Mouse (Mus musculus) hematopoietic stem cell, adult 5-6 weeks (primary cell): ENCODE data around the gene Cdh7. TPM values are rescaled to one million over a fixed set of nuclear protein-coding genes. Genes with fewer than 3 reads are reported as not detected.

Source experiments
- ATAC-seq, 2 experiments: fragments of 125-278 bp in 1 of 2; replicated peaks in 1 of 2; 2 replicates each; pipeline ENCODE4 v1.8.0; 2016 to 2017; ENCODE audit warnings: inconsistent platforms in 2 of 2, mild to moderate bottlenecking in 2 of 2, moderate number of reproducible peaks in 2 of 2, low read depth in 1 of 2, moderate TSS enrichment in 1 of 2; ENCODE audit not compliant: low FRiP score in 2 of 2, poor library complexity in 2 of 2, severe bottlenecking in 2 of 2, insufficient read depth in 1 of 2, low TSS enrichment in 1 of 2
- total RNA-seq: library from RNA; stranded (forward); fragments of 172-1452, 232-1000 nt; gene quantifications from 2 replicates; pipeline ENCODE4 v1.2.3, GENCODE M21; 2017

Gene Cdh7
- not detected in 2 replicates for total RNA-seq

DNA sequence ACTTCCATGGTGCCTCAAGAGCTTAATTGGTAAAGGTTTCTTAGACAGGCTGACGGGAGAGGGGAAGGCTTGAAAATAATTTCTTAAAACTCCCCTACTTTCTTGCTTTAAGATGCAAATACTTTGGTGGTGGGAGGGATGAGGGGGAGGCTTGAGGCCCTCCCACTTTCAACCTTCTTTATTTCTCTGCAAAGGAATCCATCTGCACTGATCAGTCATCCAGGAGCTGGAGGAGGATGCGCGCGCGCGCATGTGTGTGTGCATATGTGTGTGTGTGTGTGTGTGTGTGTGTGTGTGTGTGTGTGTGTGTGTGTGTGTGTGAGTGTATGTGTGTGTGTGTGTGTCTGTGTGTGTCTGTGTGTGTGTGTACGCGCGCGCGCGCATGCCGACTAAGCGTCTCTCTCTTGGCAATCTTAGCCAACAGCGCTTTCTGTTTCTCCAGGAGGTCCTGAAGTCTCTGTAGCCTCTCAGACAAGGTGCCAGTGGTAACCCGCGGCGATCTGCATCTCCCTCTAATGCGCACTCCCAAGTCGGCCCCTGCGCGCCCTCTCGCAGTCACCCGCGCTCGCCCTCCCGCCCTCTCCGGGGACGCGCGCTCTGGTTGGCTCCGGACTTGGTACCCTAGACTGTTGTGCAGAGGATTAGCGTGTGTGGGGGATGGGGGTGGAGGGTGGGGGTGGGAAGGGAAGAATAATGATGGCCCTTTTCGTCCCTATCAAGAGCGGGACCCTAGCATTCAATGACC is at the start of gene Cdh7:
Cdh7 (plus strand) TSS at position 368 of the 745 bp plus-strand sequence.
- ATAC-seq: no peak

DNA sequence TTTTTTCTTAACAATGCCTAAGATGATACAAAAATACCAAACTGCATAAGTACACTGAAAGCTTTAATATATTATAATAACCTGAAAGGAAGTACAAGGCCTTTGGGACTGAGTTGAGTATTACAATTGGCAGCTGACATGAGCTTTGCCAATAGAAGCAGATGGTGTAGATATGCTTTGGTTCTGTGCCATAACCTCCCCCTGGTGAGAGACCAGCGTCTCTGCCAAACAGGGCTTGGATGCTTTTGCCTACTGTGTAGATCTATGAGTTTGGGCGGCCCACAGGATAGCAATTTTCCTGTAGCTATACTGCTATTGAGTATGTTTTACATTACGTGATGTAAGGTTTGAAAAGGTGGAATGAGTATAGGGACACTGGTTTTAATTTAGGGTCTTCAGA is 49.6 kb upstream of the Cdh7 start:
- no peak for ATAC-seq

DNA sequence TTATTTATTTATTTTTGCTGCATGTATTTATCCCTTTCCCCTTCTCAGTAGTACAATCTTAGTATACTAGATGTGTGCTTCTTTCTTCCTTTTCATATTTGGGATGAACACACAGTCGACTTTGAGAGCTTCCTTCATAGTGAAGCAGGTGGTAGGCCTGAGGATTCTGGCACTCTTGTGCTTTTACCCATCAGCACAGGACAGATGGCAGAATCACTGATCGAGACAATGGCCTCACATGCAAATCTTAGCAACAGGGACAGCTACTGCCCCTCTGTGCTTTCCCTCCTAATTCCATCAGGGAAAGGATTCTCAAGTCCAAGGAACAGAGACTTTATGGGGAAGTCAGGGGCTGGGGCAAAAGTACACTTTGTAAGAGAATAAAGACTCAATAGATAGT is 33.7 kb upstream of the Cdh7 start:
- ATAC-seq: no peak

DNA sequence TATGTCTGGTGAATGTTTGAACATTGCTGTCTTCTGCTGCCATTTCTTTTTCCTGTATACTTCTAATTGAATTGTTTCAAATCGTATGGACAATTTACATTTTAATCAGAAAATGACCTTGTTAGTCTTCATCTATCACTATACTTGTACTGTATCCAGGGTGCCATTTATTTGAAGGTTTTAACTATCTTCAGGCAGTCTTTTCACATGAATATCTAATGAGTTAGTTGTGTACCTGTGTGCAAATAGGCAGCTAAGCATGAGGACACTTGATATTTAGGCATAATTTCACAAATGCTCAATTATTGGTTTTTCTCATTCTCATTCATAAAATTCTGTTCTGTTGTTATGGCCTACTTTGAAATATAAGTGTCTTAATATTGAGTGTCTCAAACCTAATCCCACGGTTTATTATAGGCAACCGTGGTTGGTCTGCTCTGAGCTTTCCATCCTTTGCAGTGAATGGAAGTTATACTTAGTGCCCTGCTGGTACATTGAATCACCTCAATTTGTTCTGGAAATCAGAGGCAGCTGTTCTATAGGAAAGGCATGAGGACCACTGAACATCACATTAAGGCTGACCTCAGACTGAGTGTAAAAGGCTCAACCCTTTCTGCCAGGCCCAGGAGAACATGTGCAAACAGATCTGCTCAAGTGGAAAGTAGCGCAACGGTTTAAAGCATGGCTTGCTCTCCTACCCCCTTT is 10.4 kb upstream of the Cdh7 start:
- no peak for ATAC-seq

DNA sequence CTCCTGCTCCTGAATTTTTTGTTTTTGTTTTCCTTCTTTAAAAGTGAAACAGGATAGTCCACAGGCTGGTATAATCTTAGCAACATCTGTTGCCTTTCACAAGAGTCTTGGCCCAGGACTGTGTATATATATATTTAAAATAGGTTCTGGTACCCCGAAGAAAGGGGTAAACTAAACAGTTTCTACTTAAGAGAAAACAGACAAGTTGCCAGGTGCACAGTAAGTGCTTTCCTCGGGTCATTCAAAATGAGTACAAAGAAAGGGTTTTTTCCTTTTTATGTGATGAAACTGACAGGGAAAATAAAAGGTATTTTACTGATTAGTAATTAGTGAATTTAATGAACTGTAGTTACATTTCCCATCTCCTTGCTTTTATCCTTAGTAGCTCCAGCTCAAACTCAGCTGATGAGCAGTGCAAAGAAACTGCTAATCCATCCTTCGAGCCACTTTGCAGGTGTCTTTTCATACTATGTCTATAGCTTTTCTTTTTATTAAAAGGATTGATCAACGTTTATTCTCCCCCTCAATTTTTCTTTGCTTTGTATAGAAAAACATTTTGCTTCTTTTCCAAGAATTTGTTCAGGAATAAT is 9.7 kb upstream of the Cdh7 start:
- ATAC-seq: no peak

DNA sequence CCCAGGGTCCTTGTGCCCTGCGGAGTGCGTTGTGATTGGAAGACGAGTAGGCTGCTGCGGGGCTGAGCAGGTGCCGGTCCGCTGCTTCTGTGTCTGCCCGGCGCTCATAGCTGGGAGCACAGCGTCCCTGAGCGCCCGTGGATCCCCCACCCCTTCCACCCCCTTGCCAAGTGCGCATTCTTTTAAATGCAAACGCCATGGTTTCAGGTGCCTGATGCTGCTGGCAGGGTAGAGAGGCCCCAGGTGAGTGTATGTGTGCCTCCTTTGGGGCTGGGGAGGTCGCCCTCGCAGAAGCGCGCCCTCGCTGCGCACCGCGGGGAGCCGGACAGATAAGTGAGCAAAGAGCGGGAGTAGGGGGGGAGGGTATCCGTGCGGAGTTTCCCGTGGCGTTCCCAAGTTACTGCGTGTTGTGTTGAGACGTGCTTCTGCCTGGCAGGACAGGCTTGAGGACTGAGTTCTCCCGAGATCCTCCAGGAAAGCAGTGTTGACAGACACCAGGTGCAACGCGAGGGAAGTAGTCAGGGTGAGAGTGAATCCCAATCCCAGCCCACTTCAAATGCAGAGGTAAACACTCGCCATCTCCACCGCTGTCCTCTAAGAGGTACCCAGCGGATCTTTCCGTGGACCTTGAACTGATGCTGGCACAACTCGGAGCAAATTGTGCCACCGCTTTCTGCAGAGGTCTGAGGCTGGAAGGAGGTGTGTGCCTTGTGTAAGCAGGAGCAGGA is 742 bp downstream of the Cdh7 start:
- ATAC-seq: no peak

DNA sequence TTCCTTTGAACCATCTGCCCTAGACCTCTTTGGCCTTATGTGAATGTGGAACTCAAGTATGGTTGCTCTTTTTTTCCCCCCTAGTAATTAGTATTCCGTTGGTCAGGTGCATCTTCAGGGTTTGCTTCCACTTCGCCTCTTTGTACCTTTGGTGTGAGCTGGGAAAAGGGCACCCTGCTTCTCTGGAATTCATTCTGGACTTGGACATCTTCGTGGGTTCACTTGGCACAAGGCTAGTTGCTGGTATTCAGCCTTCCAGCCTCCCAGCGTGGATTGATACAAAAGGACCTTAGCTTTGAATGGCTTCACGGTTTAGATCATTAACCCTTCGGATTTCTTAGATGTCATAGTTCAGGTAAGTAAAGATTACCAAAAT is 1.3 kb downstream of the Cdh7 start:
- no peak for ATAC-seq

DNA sequence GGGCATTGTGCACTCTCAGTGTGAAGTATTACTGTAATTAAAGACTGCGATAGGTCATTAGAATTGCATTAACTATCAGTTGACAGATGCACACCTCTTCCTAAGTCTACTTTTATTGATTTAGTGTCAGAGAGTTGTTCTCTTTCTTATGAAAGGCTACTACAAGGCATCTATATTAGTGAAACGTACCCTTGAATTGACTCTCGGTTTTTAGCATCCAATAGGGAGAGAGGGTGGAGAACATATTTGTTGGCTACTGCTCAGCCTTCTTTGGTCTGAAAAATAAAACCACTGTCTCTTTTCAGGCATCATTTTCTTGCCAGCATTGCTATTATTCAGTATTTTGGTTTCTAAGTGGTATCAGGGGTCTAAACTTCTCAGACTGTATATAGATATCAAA is 2.5 kb downstream of the Cdh7 start:
- no peak for ATAC-seq

DNA sequence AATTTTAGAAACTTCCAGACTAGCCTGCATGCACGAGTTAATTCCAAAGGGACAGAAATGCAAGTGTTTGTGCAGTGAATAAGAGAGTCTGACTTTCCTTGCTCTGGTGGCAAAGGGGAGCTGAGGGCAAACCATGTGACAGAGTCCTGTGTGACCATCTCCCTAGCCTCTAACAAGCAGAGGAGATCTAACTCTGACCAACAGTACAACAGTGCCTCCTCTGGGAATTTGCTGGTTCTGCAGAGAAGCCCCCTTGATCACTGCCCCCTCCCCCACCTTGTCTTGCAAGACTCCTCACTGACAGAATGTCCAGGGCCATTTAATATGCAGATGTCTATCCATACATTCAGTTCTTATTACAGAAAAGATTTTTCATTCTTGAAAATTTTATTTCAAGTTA is 3.2 kb downstream of the Cdh7 start:
- no peak for ATAC-seq

DNA sequence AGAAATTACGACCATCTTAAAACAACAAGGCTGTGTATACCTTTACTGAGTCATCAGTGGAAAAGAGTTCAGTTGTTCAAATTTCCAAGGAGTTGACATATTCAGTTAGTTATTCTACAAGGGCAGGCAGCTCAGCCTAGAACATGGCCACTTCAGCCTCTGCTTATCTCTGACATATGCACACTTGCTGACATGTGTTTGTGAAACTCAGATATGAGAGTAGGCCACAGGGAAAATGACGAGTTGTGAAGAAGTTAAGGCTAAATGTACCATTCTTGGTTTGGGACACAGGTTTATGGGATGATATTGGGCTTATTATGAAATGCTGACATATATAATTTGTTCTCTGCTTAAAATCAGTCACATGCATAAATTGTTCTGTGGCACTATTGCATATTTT is 7.3 kb downstream of the Cdh7 start:
- ATAC-seq: no peak

DNA sequence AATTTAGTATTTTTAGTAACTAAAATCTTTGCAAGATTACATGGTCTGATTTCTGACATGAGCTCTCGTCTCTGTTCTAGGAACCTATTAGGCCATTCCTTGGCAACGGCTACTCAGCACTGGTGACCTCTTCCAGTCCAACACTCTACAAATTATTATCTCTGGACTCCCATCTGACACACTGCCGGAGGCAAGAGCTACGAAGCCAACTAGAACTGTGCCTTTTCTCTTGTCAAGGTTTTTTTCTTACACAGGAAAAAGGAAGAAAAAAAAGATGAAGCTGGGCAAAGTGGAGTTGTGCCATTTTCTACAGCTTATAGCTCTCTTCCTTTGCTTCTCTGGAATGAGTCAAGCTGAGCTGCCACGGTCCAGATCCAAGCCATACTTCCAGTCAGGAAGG is 11.7 kb downstream of the Cdh7 start:
- ATAC-seq: no peak

DNA sequence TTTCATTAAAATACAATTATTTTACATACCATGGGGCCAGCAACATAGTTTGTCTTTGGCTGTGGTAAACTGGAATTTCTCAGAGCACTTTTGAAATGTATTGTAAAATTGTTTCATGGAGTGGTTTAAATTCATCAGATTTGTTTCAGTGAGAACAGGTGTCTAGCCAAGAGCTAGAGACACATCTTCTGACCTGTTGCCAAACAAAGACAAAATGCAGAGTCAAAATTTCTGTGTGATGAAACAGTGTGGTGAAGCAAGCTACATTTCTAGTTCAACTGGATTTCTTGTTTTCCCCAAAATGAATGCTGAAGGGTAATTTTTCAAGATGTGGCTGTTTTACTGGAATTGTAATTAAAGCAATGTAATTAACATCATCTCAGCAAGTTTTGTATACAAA is 22.2 kb downstream of the Cdh7 start:
- no peak for ATAC-seq

DNA sequence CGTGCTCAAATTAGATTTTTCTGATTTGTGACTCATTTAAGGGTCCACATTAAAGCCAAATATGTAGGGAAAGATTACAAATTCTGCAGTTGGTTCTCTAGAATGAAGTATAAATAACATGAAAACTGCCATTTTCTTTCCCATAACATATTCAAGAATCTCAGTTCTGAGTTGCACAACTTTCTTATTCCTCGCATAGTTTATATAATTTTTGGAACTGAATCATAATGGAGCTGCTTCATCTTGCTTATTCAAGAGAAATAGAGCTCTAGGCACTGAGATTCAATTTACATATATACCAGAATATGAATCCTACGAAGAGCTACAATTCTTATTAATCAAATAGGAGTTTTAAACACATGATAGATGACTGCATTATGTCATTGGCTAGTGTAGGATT is 22.8 kb downstream of the Cdh7 start:
- no peak for ATAC-seq

DNA sequence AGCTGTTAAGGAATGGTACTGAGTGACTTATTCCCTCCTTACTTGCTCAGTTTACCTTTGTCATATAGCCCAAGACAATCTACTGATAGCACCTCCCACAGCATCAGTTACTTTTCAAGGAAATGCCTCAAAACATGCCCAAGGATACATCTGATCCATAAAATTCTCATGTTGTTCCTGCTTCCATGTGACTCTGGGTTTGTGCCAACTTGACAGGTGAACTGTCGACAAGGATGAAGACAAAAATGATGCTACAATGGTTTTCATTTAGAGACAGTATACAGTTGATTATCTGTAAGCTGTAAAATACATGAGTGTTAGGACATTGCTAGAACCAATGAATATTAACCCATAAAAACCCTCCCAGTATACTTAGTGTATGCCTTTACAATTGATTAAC is 29.9 kb downstream of the Cdh7 start:
- no peak for ATAC-seq

DNA sequence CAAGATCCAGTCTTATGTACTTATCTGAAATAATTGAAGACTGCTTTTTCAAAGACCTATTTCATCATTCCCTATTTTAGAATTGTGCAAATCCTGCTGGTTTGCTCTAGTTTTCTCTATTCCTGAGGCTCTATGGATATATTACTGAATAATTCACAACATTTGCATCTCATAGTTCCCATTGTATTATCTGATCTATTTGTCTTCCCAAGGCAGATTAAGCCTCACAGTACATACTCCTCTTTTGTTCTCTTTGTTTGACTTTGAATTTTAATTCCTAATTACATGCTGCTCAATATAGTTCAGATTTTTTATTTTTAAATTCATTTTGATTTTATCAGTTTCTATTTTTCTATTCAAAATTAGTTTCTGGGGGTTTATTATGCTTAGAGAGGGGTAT is 74.1 kb downstream of the Cdh7 start:
- ATAC-seq: no peak

DNA sequence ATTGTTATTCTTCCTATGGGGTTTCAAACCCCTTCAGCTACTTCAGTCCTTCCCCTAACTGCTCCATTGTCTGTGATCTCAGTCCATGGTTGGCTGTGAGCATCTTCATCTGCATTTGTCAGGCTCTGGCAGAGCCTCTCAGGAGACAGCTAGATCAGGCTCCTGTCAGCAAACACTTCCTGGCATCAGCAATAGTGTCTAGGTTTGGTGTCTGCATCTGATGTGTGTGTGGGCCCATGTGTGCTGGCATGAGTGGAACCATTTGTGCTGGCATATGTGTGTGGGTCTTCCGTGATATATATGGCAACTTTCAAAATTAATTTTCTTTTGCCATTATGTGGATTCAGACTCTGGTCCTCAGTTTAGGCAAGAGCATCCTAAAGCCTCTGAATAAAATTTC is 85.2 kb downstream of the Cdh7 start:
- ATAC-seq: no peak

DNA sequence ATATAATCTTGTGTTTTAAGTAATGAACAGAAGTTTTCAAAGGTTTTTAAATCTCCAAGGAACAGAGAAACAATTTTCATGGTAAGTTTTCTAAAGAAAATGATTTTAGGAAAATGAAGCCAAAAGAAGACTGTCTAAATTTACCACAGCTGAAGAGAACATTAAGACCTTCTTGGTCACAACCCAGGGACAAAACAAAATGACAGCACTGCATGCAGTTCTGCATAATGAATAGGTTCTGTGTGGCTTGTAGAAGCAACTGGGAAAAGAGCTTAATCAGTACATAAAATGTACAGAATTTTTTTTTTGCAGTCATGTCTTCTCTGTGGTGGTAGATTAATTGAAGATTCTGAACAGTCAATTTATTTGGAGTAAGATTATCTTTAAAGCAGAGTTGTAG is 96.2 kb downstream of the Cdh7 start:
- ATAC-seq: no peak

DNA sequence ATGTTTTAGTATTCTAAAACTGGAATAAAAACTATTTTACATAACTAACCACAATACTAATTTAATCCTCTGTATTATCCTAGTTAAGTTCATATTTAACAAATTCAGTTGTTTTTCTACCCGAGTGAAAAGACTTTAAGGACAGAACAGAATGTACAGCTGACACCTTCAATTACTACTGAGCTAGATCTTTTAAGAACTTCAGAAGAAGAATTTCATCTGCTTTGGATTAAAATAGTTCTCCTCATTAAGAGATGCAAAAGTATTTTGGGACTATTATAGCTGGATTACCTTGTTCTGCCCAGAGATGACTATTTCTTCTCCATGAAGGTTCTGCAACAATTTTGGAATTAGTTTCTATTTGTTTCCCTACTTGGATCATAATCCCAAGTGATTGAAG is 135.8 kb downstream of the Cdh7 start:
- no peak for ATAC-seq
